Mouse (Mus musculus): ENCODE data around the gene Plekhs1. TPM values are rescaled to one million over a fixed set of nuclear protein-coding genes. Genes with fewer than 3 reads are reported as not detected.
"Not testable (repeated sequence)": the region's sequence is repeated elsewhere in the genome, so short reads cannot be mapped to it uniquely, and the experiment has no call there.

The Plekhs1 gene
- polyA plus RNA-seq, 1 experiment from 2014 or later = 0.52 TPM

GRCm38 (mm10) chr19:56511207-56511606, 49.8 kb downstream of the Plekhs1 start:
- DNase-seq (ENCODE audit: low spot score) = not testable (repeated sequence)

DNA sequence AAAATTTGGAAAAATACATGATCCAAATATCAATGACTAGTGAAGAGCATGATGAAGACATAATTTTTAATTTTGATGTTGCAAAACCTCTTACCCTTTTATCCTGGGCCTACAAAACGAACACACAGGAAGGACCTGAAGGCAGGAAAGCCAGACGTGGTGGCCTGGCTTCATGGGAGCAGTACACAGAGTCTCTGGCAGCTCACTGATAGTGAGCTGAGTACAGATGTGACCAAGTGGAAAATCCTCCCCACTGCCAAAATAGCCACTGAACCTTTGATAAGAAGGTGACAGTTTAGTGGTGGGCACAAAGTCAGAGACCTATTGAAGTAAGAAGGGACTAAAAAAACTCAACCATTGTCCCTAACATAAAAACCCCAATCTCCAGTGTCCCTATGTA, 52.1 kb downstream of the Plekhs1 start:
- DNase-seq (ENCODE audit: low spot score) = not testable (repeated sequence)

DNA sequence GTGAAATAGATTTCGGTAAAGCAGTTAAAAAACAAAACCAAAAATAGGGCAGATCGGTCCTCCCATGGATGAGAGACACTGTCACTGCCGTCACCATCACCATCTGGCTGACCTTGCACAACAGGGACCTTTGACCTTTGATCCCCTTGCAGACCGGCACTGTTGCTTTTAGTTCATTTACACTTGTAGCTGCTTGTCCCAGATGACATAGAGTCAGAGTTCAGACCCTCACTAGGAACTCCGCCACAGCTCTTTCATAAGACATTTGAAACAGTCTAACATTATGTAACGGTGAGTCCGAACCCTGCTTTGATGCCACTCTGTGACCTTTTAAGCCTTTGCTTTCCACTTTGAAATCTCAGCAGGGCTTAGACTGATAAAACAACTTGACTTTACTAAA, 58.0 kb downstream of the Plekhs1 start:
- not testable (repeated sequence) for DNase-seq (ENCODE audit: low spot score)

DNA sequence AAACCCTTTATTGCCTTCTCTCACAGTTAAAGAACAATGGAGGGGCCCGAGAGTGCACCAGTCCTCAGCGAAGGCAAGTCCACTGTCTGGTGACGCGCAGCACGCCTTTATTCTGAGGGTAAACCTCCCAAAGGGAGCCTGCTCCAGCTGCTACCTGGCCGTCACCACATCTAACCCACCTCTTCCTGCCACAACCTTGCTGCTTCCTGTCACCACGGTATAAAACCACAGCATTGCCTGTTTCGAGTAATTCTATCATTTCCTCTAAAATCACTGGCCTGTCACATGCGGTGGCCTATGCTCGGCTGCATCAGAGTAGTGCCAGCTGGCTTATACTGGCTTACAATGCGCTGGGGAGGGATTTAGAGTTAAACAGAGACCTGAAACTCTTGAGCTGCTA, 69.1 kb downstream of the Plekhs1 start:
- DNase-seq (ENCODE audit: low spot score) = not testable (repeated sequence)

DNA sequence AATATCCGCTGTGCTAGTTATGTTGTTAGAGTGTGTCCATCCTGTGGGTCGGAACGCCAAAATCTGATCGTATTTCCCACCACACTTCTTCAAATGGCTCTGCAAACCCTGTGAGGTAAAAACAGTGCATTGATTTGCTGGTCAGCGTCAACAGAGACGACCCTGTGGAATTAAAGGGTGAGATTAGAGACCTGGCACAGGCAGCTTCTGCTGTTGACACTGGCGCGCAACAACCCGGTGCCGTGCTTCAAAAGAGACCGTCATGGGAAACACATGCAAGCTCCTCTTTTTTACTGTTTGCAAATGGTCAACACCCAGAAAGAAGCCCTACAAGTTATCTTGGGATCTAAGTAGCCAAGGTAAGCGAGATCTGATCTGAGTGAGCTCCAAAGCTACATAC, 69.8 kb downstream of the Plekhs1 start:
- no peak for DNase-seq (ENCODE audit: low spot score)

GRCm38 (mm10) chr19:56533291-56534071, 72.0 kb downstream of the Plekhs1 start:
- no peak for DNase-seq (ENCODE audit: low spot score)

GRCm38 (mm10) chr19:56534337-56534736, 72.9 kb downstream of the Plekhs1 start:
- DNase-seq (ENCODE audit: low spot score) = no peak

GRCm38 (mm10) chr19:56535064-56535463, 73.6 kb downstream of the Plekhs1 start:
- DNase-seq (ENCODE audit: low spot score) = no peak

GRCm38 (mm10) chr19:56535765-56536164, 74.3 kb downstream of the Plekhs1 start:
- no peak for DNase-seq (ENCODE audit: low spot score)

Other genes with a start within 250 kb of the Plekhs1 start
- gene Habp2, start 174.5 kb upstream of the Plekhs1 start, polyA plus RNA-seq (2015; fragmentation: Nextera tagmentation; extraction: Ambion mirVana) = 0.14 and 0.20 TPM in 2 replicates
- gene Nrap, start 71.6 kb upstream of the Plekhs1 start, polyA plus RNA-seq (2015; fragmentation: Nextera tagmentation; extraction: Ambion mirVana) = 0.15 and 0.22 TPM in 2 replicates
- 35.1 and 36.5 TPM in 2 replicates for gene Casp7, start 64.5 kb upstream of the Plekhs1 start, polyA plus RNA-seq (2015; fragmentation: Nextera tagmentation; extraction: Ambion mirVana)
- gene Dclre1a, start 86.6 kb downstream of the Plekhs1 start, polyA plus RNA-seq (2015; fragmentation: Nextera tagmentation; extraction: Ambion mirVana) = 8.0 and 8.3 TPM in 2 replicates
- 12.6 and 13.2 TPM in 2 replicates for gene Nhlrc2, start 86.6 kb downstream of the Plekhs1 start, polyA plus RNA-seq (2015; fragmentation: Nextera tagmentation; extraction: Ambion mirVana)

Measured in thymus, postnatal 0 days (tissue).